Mouse (Mus musculus) hindbrain, embryonic 11.5 days (tissue): ENCODE measurements around the gene Heg1. TPM values are rescaled to one million over a fixed set of nuclear protein-coding genes. Genes with fewer than 3 reads are reported as not detected.

Experiments
- ATAC-seq: fragments of 200-750 bp; cut with Nextera tagmentation; 2 replicates; pipeline ENCODE4 v1.8.0; 2017; ENCODE audit warnings: mild to moderate bottlenecking, moderate TSS enrichment, moderate library complexity; ENCODE audit not compliant: low FRiP score
- DNase-seq: peaks from one replicate; pipeline ENCODE4 v3.0.0-alpha.2; 2015; ENCODE audit warnings: low spot score
- H3K27ac ChIP-seq: fragments of 300-500 bp; sonication (generic); 2 replicates; pipeline ENCODE4 v1.5.1; 2014; ENCODE audit warnings: mild to moderate bottlenecking, low read depth, low read length
- H3K27me3 ChIP-seq: fragments of 300-500 bp; sonication (generic); 2 replicates; pipeline ENCODE4 v1.6.1; 2014; ENCODE audit warnings: mild to moderate bottlenecking, low read length, moderate library complexity, mixed read lengths; ENCODE audit not compliant: control insufficient read depth, insufficient read depth
- H3K36me3 ChIP-seq: fragments of 300-500 bp; sonication (generic); 2 replicates; pipeline ENCODE4 v1.6.1; 2014; ENCODE audit warnings: mild to moderate bottlenecking, low read length, moderate library complexity, mixed read lengths; ENCODE audit not compliant: control insufficient read depth, insufficient read depth
- H3K4me1 ChIP-seq: fragments of 300-500 bp; sonication (generic); replicated peaks from 2 replicates; pipeline ENCODE4 v1.6.1; 2014; ENCODE audit warnings: low read length, mixed read lengths; ENCODE audit not compliant: control insufficient read depth, insufficient read depth
- H3K4me2 ChIP-seq: fragments of 300-500 bp; sonication (generic); replicated peaks from 2 replicates; pipeline ENCODE4 v1.6.1; 2014; ENCODE audit warnings: mild to moderate bottlenecking, low read depth, low read length
- H3K4me3 ChIP-seq: fragments of 300-500 bp; sonication (generic); 2 replicates; pipeline ENCODE4 v1.5.1; 2014; ENCODE audit warnings: low read depth, low read length
- H3K9ac ChIP-seq: fragments of 300-500 bp; sonication (generic); 2 replicates; pipeline ENCODE4 v1.6.1; 2014; ENCODE audit warnings: low read depth, low read length
- H3K9me3 ChIP-seq: fragments of 300-500 bp; sonication (generic); 2 replicates; pipeline ENCODE4 v1.6.1; 2016; ENCODE audit warnings: low read length; ENCODE audit not compliant: control insufficient read depth
- WGBS: fragments of 180-500 bp; shearing (Covaris S2); extraction: QIAGEN DNeasy Blood & Tissue Kit; methylation state at CpG from one replicate; pipeline ENCODE4 v1.1.7; 2014; 5-methylcytosine and 5-hydroxymethylcytosine counted together
- polyA plus RNA-seq: library from polyadenylated mRNA; unstranded; fragments of >200 nt; fragmentation: Nextera tagmentation; extraction: Ambion mirVana; gene quantifications from 2 replicates; pipeline ENCODE4 v1.2.1, GENCODE M21; 2014

Gene Heg1
- polyA plus RNA-seq, 1 experiment from 2014 or later: 22.8 TPM

DNA sequence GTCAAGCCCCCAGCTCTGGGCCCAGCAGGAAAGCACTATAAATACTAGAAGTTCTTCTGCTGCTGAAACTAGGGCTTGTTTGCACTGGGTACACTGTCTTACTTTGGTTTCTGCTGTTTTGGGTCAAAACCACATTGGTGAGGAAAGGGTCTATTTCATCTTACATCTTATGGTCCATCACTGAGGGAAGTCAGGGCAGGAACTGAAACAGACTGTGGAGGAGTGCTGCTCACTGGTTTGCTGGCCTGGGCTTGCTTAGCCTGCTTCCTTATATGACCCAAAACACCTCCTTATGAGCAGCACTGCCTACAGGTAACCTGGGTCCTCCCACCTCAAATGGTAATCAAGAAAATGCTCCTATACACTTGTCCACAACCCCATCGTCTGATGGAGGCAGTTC, 9.4 kb downstream of the Heg1 start:
- no peak for ATAC-seq
- H3K4me2 ChIP-seq: no peak overlapping the region
- H3K9ac ChIP-seq: no peak overlapping the region
- no peak overlapping the region for H3K4me3 ChIP-seq
- H3K4me1 ChIP-seq: peaks cover 6% of the 10 kb centered on the region; the same call in 1 of the 2 replicates
- no peaks in the 10 kb centered on the region for H3K9me3 ChIP-seq
- DNase-seq: no peak
- no peaks in the 10 kb centered on the region for H3K36me3 ChIP-seq
- H3K27me3 ChIP-seq: no peaks in the 10 kb centered on the region
- 79% methylated on average over 1 of the region's 1 CpGs for WGBS
- no peak overlapping the region for H3K27ac ChIP-seq

DNA sequence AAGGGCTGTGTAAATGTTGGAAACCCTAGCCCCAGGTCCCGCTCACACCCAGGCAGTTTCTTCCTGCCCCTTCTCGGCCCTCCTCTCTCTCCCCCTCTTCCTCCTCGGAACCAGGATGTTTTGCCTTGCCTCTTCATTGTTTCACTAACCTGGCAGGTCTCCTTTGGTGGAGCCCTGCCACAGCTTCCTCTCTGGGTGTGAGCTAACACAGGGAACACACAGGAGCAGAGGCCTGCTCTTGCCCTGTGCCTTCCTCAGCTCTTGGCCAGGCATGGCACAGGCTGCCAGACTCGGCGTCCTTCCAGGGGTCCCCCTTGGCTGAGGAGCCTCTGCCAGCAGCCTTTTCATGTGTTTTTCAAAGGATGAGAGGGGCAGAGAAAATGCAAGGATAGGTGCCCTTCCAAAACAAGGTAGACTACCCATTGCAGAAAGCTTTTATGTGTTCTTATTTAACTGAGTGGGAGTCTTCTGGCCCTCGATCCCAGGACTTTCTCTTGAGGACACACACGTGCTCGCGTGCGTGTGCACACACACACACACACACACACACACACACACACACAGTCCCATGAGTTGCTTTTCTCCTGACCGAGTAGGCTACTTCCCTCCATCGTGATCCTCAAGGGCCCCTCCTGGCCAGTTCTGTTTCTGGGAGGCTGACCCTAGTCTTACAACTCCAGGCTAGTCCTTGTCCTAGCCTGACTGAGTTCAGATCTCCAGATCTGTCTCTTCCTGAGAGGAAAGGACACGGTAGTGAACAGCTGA, 12.8 kb downstream of the Heg1 start:
- Histone ChIP-seq H3K4me3 (no peak overlapping the region), H3K9ac (no peak overlapping the region), H3K36me3 (no peaks in the 10 kb centered on the region), H3K4me2 (no peak overlapping the region), H3K27me3 (no peaks in the 10 kb centered on the region), H3K4me1 (peaks cover 6% of the 10 kb centered on the region; the same call in 1 of the 2 replicates), H3K9me3 (no peaks in the 10 kb centered on the region), H3K27ac (peak overlapping the region; percentile 51)
- DNase-seq: no peak
- 70% methylated on average over 13 of the region's 13 CpGs for WGBS
- no peak for ATAC-seq

DNA sequence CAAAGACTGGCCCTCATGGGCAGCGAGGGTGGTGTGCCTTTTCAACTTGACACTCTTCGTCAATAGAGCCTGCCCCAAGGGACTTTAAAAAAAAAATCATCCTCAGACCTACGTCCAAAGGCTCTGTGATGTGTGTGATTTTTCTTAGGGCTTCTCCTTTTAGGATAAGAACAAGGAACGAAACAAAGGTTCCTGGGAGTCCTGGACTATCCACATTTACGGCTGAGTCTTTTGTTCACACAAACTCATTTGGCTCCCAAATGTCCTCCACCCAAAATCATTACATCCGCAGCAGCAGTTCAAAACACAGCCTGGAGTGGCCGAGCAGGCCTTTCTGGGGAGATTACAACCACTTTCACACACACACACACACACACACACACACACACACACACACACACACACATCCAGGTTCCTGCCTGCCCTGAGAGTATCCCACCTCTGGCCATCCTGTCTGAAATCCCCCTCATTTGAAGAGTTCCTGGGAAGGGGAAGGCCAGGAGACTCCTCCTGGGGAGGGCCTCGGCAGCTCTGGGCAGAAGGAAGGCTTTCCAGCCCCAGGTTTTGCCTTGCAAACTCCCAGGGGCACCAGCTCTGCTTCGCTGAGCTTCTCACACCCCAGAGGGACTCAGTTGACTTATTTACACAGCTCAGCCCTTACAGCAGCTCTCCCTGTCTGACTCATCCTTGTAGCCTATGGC, 13.6 kb downstream of the Heg1 start:
- ATAC-seq (no peak), DNase-seq (no peak)
- WGBS: 44% methylated on average over 9 of the region's 9 CpGs
- Histone ChIP-seq H3K4me2 (no peak overlapping the region), H3K9ac (no peak overlapping the region), H3K4me1 (peaks cover 6% of the 10 kb centered on the region; the same call in 1 of the 2 replicates), H3K36me3 (no peaks in the 10 kb centered on the region), H3K27me3 (no peaks in the 10 kb centered on the region), H3K27ac (peak overlapping the region; percentile 51), H3K9me3 (no peaks in the 10 kb centered on the region), H3K4me3 (no peak overlapping the region)

DNA sequence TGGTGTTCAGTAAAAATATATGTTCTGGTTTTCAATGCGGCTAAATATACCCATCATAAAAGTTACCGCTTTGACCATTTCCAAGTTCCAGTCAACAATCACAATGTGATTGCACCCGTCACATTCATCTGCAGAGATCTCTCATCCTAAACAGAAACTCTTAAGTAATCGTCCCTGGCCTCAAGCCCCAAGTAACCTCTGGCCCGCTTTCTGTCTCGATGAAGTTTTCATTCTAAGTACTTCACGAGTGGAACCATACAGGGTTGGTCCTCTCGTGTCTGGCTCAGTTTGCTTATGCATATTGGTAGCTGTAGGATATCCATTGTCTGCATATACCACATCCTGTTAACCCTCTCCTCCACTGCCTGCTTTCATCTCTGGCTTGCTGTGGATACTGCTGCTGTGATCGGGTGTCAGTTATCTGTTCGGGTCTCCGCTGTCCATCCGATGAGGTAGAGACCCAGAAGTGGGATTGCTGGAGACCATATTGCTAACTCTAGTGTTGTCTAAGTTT, 14.2 kb downstream of the Heg1 start:
- no peaks in the 10 kb centered on the region for H3K36me3 ChIP-seq
- H3K4me1 ChIP-seq: peaks cover 6% of the 10 kb centered on the region; the same call in 1 of the 2 replicates
- no peak overlapping the region for H3K27ac ChIP-seq
- H3K4me2 ChIP-seq: no peak overlapping the region
- H3K9me3 ChIP-seq: no peaks in the 10 kb centered on the region
- 70% methylated on average over 12 of the region's 12 CpGs for WGBS
- no peak overlapping the region for H3K9ac ChIP-seq
- H3K4me3 ChIP-seq: no peak overlapping the region
- no peak for ATAC-seq
- no peak for DNase-seq
- H3K27me3 ChIP-seq: no peaks in the 10 kb centered on the region

DNA sequence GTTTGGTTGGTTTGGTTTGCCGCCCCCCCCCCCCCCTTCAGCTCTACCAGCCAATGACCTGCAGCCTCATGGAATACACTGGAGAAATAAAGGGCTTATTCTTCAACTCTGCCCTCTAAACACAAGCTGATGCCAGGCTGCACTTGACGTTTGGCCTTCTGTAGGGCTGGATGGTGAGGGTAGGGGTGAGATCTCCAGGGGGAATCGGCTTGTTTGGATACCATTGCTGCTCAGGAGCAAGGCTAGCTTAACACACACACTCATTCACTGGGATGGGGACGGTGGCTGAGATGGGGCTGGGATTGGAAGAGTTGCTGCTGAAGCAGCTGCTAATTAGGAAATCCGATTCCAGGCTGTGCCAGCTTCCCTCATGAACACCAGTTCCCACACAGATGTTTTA, 16.4 kb downstream of the Heg1 start:
- Histone ChIP-seq H3K9me3 (no peaks in the 10 kb centered on the region), H3K36me3 (no peaks in the 10 kb centered on the region), H3K27ac (no peak overlapping the region), H3K4me3 (no peak overlapping the region), H3K9ac (no peak overlapping the region), H3K27me3 (no peaks in the 10 kb centered on the region), H3K4me2 (no peak overlapping the region), H3K4me1 (peaks cover 6% of the 10 kb centered on the region; the same call in 1 of the 2 replicates)
- no peak for DNase-seq
- no peak for ATAC-seq
- WGBS: 58% methylated on average over 4 of the region's 5 CpGs

DNA sequence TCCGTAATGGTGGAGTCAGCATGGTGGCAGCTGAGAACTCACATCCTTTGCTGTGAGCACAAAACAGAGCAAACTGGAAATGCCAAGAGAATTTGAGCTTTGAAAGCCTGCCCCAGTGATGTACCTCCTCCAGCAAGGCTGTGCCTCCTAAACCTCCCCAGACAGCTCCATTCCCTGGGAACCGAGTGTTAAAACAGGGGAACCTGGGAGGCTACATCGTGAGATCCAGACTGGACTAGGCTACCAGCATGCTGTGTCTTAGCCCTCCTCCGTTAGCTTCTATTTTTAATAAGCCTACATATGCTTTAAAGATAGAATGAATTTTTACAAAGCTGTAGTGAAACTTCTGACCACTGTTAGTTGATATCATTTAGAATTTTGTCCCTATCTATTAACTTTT, 17.7 kb downstream of the Heg1 start:
- 91% methylated on average over 4 of the region's 4 CpGs for whole genome bisulfite sequencing
- H3K4me1 ChIP-seq: peaks cover 4% of the 10 kb centered on the region; the same call in 1 of the 2 replicates
- no peak overlapping the region for H3K4me3 ChIP-seq
- H3K27ac ChIP-seq: no peak overlapping the region
- ATAC-seq (no peak), DNase-seq (no peak)
- no peaks in the 10 kb centered on the region for H3K9me3 ChIP-seq
- H3K9ac ChIP-seq: no peak overlapping the region
- H3K27me3 ChIP-seq: no peaks in the 10 kb centered on the region
- H3K4me2 ChIP-seq: no peak overlapping the region
- H3K36me3 ChIP-seq: no peaks in the 10 kb centered on the region

DNA sequence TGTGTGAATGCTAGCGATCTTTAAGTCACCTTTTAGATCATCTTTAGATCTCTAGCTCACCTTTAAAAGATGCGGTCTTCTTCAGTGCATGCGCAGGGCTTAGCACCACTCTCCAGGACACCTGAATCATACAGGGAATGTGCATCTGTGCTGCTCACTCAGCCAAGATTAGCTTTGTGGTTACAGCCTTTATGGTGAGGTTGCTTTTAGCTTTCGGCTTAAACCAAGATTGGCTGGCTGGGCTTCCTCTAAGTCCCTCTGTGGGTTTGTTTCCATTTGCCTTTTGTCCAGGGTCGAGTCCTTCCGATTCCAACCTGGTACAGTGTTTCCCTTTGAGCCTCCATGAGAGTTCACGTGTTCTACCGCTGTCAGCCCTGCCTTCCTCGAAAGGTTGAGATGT, 20.1 kb downstream of the Heg1 start:
- Histone ChIP-seq H3K27me3 (no peaks in the 10 kb centered on the region), H3K27ac (no peak overlapping the region), H3K4me1 (no peaks in the 10 kb centered on the region), H3K9ac (no peak overlapping the region), H3K9me3 (no peaks in the 10 kb centered on the region), H3K4me3 (no peak overlapping the region), H3K4me2 (no peak overlapping the region), H3K36me3 (no peaks in the 10 kb centered on the region)
- ATAC-seq: no peak
- DNase-seq: no peak
- WGBS: 83% methylated on average over 9 of the region's 9 CpGs

DNA sequence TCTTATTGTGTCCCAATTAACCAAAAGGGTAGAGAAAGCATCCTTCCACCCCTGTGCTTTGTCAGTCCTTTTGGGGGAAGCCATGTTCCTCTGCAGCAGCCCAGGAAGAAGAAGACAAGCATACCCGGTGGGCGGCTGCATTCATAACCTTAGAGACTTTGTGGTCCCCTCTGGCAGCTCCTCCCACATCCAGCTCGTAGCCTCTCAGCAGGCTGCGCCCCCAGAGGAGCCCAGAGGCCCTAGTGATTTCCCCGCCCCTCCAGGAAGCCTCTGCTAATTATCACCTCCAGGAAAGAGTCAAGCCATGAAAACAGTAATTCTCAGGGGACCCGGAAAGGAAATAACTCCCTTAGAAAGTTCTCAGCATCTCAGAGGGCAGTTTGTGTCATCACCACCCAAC, 21.1 kb downstream of the Heg1 start:
- H3K9me3 ChIP-seq: no peaks in the 10 kb centered on the region
- no peaks in the 10 kb centered on the region for H3K36me3 ChIP-seq
- H3K27me3 ChIP-seq: no peaks in the 10 kb centered on the region
- no peak overlapping the region for H3K9ac ChIP-seq
- H3K4me2 ChIP-seq: no peak overlapping the region
- H3K4me1 ChIP-seq: no peaks in the 10 kb centered on the region
- H3K27ac ChIP-seq: no peak overlapping the region
- H3K4me3 ChIP-seq: no peak overlapping the region
- no peak for ATAC-seq
- 30% methylated on average over 6 of the region's 6 CpGs for WGBS
- DNase-seq: no peak
